In the genomic region with DNA sequence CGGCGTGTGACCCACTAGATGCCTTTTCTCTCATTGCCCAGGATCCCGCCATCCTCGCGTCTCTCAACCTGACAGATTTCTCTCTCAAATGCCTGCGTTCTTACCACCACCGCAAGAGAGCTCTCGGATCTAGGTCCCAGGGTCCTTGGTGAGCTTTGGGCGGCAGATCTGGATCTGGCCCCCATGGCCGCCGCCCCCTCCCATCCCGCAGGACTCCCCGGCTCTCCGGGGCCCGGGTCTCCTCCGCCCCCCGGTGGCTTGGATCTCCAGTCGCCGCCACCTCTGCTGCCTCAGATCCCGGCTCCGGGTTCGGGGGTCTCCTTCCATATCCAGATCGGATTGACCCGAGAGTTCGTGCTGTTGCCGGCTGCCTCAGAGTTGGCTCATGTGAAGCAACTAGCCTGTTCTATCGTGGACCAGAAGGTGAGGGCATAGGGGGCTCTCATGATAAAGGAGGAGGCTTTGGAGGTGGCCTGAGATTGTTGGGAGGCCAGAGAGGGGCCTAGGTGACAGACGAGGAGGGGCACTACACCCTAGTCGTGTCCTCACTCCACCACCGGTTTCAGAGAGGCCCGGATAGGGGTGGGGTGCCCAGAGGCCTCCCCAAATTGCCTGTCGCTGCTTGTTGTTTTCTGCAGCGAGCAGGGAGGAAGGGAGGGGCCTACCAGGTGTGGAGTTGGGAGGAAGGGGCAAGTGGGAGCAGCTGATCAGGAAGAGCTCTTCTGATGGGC, we compare ENCODE assay signal across 8 mouse cellular contexts. TPM values are rescaled to one million over a fixed set of nuclear protein-coding genes. Genes with fewer than 3 reads are reported as not detected.
DNase-seq lines count a peak whose midpoint lies in the region; ATAC-seq and TF ChIP-seq lines count a peak whose summit lies in the region.

No protein-coding gene starts in this region.

- no peak for ATAC-seq in heart, embryonic 13.5 days (ENCODE audit: extremely low read depth, insufficient number of reproducible peaks, low FRiP score, low TSS enrichment)
- ATAC-seq in kidney, postnatal 0 days (replicated peaks; ENCODE audit: low FRiP score, low read depth): no peak
- no peak for ATAC-seq in frontal cortex, adult (ENCODE audit: low TSS enrichment)

- TF ChIP-seq POLR2A in brain, embryonic 14.5 days (IDR thresholded peaks at IDR 0.05; ENCODE audit: borderline replicate concordance, extremely low read depth, insufficient read depth, insufficient read length, poor library complexity, severe bottlenecking): no peak

- H3K27ac ChIP-seq in heart, embryonic 13.5 days (replicated peaks): peak overlapping the region; percentile 88
- H3K27ac ChIP-seq in kidney, postnatal 0 days: peak overlapping the region; percentile 84

- peaks cover 58% of the 10 kb centered on the region for H3K36me3 ChIP-seq in heart, embryonic 13.5 days
- H3K36me3 ChIP-seq in kidney, postnatal 0 days (ENCODE audit: insufficient read depth, low read length): peaks cover 24% of the 10 kb centered on the region; the same call in 1 of the 2 replicates

- H3K4me3 ChIP-seq in heart, embryonic 13.5 days: peak overlapping the region; percentile 76
- H3K4me3 ChIP-seq in kidney, postnatal 0 days (replicated peaks; ENCODE audit: low read depth, low read length): peak overlapping the region; percentile 63

- peak overlapping the region; percentile 94 for H3K9ac ChIP-seq in heart, embryonic 13.5 days
- peak overlapping the region; percentile 75 for H3K9ac ChIP-seq in kidney, postnatal 0 days (ENCODE audit: low read depth, low read length)

- H3K9me3 ChIP-seq in heart, embryonic 13.5 days: no peaks in the 10 kb centered on the region
- no peaks in the 10 kb centered on the region for H3K9me3 ChIP-seq in kidney, postnatal 0 days (replicated peaks; ENCODE audit: low read length)

- H3K4me2 ChIP-seq in heart, embryonic 13.5 days: peak overlapping the region; percentile 99
- peak overlapping the region; percentile 94 for H3K4me2 ChIP-seq in kidney, postnatal 0 days (ENCODE audit: low read length)

- DNase-seq in adrenal gland, adult (ENCODE audit: inconsistent age in 2 of 2, low spot score in 1 of 2): peak; percentile 46 to 73
- no peak for DNase-seq in adrenal gland, postnatal 14 days
- peak; percentile 31 for DNase-seq in brain, embryonic 14.5 days (ENCODE audit: low read depth)
- no peak for DNase-seq in kidney, postnatal 0 days (ENCODE audit: low spot score)
- DNase-seq in lung, postnatal 36 days: peak; percentile 56
- DNase-seq in spleen, postnatal 36 days (ENCODE audit: low spot score in 2 of 2): peak; percentile 82 to 84

- TF ChIP-seq CTCF in brain, embryonic 14.5 days (IDR thresholded peaks at IDR 0.05; ENCODE audit: borderline replicate concordance, extremely low read depth, insufficient read depth, insufficient read length): no peak
- no peak for TF ChIP-seq CTCF in kidney, postnatal 0 days (IDR thresholded peaks at IDR 0.05; ENCODE audit: low read depth)

- H3K27me3 ChIP-seq in heart, embryonic 13.5 days (replicated peaks): no peaks in the 10 kb centered on the region
- no peaks in the 10 kb centered on the region for H3K27me3 ChIP-seq in kidney, postnatal 0 days (ENCODE audit: insufficient read depth, low read length)

- H3K4me1 ChIP-seq in heart, embryonic 13.5 days: peaks cover 43% of the 10 kb centered on the region
- peaks cover 11% of the 10 kb centered on the region for H3K4me1 ChIP-seq in kidney, postnatal 0 days (replicated peaks; ENCODE audit: insufficient read depth, low read length)

- WGBS in heart, embryonic 13.5 days: 2% methylated on average over 33 of the region's 33 CpGs
- 1% methylated on average over 33 of the region's 33 CpGs for WGBS in kidney, postnatal 0 days

RNA-seq across cellular contexts. Expression of gene Prkd2, which starts 0.9 kb away (rescaled TPM):
- total RNA-seq in adrenal gland, postnatal 14 days (2021): 25.0 and 35.4 TPM in 2 replicates
- polyA plus RNA-seq in brain, embryonic 14.5 days (2012; rRNA removed): 13.9 and 14.0 TPM in 2 replicates
- 9.6 and 11.1 TPM in 2 replicates for polyA plus RNA-seq in heart, embryonic 13.5 days (2015; fragmentation: Nextera tagmentation; extraction: Ambion mirVana)
- 12.8 and 15.1 TPM in 2 replicates for polyA plus RNA-seq in kidney, postnatal 0 days (2015; fragmentation: Nextera tagmentation; extraction: Ambion mirVana)

RNA-seq across cellular contexts. Expression of gene Fkrp, which starts 27.1 kb away (rescaled TPM):
- total RNA-seq in adrenal gland, postnatal 14 days (2021): 23.8 and 25.1 TPM in 2 replicates
- 35.1 and 47.7 TPM in 2 replicates for polyA plus RNA-seq in brain, embryonic 14.5 days (2012; rRNA removed)
- polyA plus RNA-seq in heart, embryonic 13.5 days (2015; fragmentation: Nextera tagmentation; extraction: Ambion mirVana): 31.9 and 33.3 TPM in 2 replicates
- polyA plus RNA-seq in kidney, postnatal 0 days (2015; fragmentation: Nextera tagmentation; extraction: Ambion mirVana): 31.0 and 32.0 TPM in 2 replicates

RNA-seq across cellular contexts. Expression of gene Strn4, which starts 27.9 kb away (rescaled TPM):
- total RNA-seq in adrenal gland, postnatal 14 days (2021): 71.1 and 71.7 TPM in 2 replicates
- 306 and 379 TPM in 2 replicates for polyA plus RNA-seq in brain, embryonic 14.5 days (2012; rRNA removed)
- polyA plus RNA-seq in heart, embryonic 13.5 days (2015; fragmentation: Nextera tagmentation; extraction: Ambion mirVana): 81.1 and 82.5 TPM in 2 replicates
- 65.4 and 71.2 TPM in 2 replicates for polyA plus RNA-seq in kidney, postnatal 0 days (2015; fragmentation: Nextera tagmentation; extraction: Ambion mirVana)

RNA-seq across cellular contexts. Expression of gene Dact3, which starts 31.5 kb away (rescaled TPM):
- total RNA-seq in adrenal gland, postnatal 14 days (2021): 2.6 and 4.1 TPM in 2 replicates
- 41.7 and 43.6 TPM in 2 replicates for polyA plus RNA-seq in brain, embryonic 14.5 days (2012; rRNA removed)
- polyA plus RNA-seq in heart, embryonic 13.5 days (2015; fragmentation: Nextera tagmentation; extraction: Ambion mirVana): 4.6 and 4.7 TPM in 2 replicates
- 3.7 and 4.3 TPM in 2 replicates for polyA plus RNA-seq in kidney, postnatal 0 days (2015; fragmentation: Nextera tagmentation; extraction: Ambion mirVana)

RNA-seq across cellular contexts. Expression of gene Gng8, which starts 48.0 kb away (rescaled TPM):
- 0.59 and 0.60 TPM in 2 replicates for total RNA-seq in adrenal gland, postnatal 14 days (2021)
- 11.5 and 15.5 TPM in 2 replicates for polyA plus RNA-seq in brain, embryonic 14.5 days (2012; rRNA removed)
- 4.5 and 4.9 TPM in 2 replicates for polyA plus RNA-seq in heart, embryonic 13.5 days (2015; fragmentation: Nextera tagmentation; extraction: Ambion mirVana)
- 7.3 and 8.9 TPM in 2 replicates for polyA plus RNA-seq in kidney, postnatal 0 days (2015; fragmentation: Nextera tagmentation; extraction: Ambion mirVana)

Comparison
In these comparisons a context has a peak if more than half of its experiments do, and no peak if none do; other contexts are left out.
1. DNase-seq: peak in adrenal gland, adult (2 of 2), brain, embryonic 14.5 days (single experiment), lung, postnatal 36 days (single experiment) and spleen, postnatal 36 days (2 of 2); none in adrenal gland, postnatal 14 days (single experiment) and kidney, postnatal 0 days (single experiment).